Mouse (Mus musculus): ENCODE results near the gene AI182371. TPM values are rescaled to one million over a fixed set of nuclear protein-coding genes. Genes with fewer than 3 reads are reported as not detected.

The AI182371 gene
- polyA plus RNA-seq, 1 experiment from 2014 or later = 0.55 TPM

Other genes starting within 250 kb of the AI182371 start
- gene Cutal, start 227.1 kb downstream of the AI182371 start, polyA plus RNA-seq (2016; fragmentation: Nextera tagmentation; extraction: Ambion mirVana) = not detected in 2 replicates
- 99.5 TPM in 2 replicates for gene Psmd5, start 226.6 kb downstream of the AI182371 start, polyA plus RNA-seq (2016; fragmentation: Nextera tagmentation; extraction: Ambion mirVana)
- gene Phf19, start 187.5 kb downstream of the AI182371 start, polyA plus RNA-seq (2016; fragmentation: Nextera tagmentation; extraction: Ambion mirVana) = 1.7 and 2.3 TPM in 2 replicates
- gene Traf1, start 139.8 kb downstream of the AI182371 start, polyA plus RNA-seq (2016; fragmentation: Nextera tagmentation; extraction: Ambion mirVana) = 1.8 and 2.2 TPM in 2 replicates
- 0.10 and 0.25 TPM in 2 replicates for gene Hc, start 40.1 kb downstream of the AI182371 start, polyA plus RNA-seq (2016; fragmentation: Nextera tagmentation; extraction: Ambion mirVana)
- 28.7 and 31.2 TPM in 2 replicates for gene Cntrl, start 7.9 kb upstream of the AI182371 start, polyA plus RNA-seq (2016; fragmentation: Nextera tagmentation; extraction: Ambion mirVana)
- 317 and 329 TPM in 2 replicates for gene Rab14, start 99.6 kb upstream of the AI182371 start, polyA plus RNA-seq (2016; fragmentation: Nextera tagmentation; extraction: Ambion mirVana)
- 130 and 133 TPM in 2 replicates for gene Gsn, start 154.8 kb upstream of the AI182371 start, polyA plus RNA-seq (2016; fragmentation: Nextera tagmentation; extraction: Ambion mirVana)
- 24.1 and 25.2 TPM in 2 replicates for gene Stom, start 235.4 kb upstream of the AI182371 start, polyA plus RNA-seq (2016; fragmentation: Nextera tagmentation; extraction: Ambion mirVana)